Mouse (Mus musculus): ENCODE results near the gene Ablim1. TPM values are rescaled to one million over a fixed set of nuclear protein-coding genes. Genes with fewer than 3 reads are reported as not detected.
"Not testable (repeated sequence)": the region's sequence is repeated elsewhere in the genome, so short reads cannot be mapped to it uniquely, and the experiment has no call there.

The Ablim1 gene
- polyA plus RNA-seq, 1 experiment from 2014 or later = 0.46 TPM

- 5% methylated on average over 1 of the region's 1 CpGs for WGBS (ENCODE audit: missing documents)
These were observed 164.4 kb downstream of the Ablim1 start for GRCm38 (mm10) chr19:57150275-57150674.

GRCm38 (mm10) chr19:57147746-57148145 is 167.0 kb downstream of the Ablim1 start:
- Histone ChIP-seq H3K4me3 (ENCODE audit: inconsistent target) (no peak overlapping the region), H3K79me2 (ENCODE audit: inconsistent target) (no peaks in the 10 kb centered on the region), H3K36me3 (ENCODE audit: inconsistent target) (no peaks in the 10 kb centered on the region), H3K27ac (no peak overlapping the region)
- WGBS (ENCODE audit: missing documents) = 1% methylated on average over 6 of the region's 6 CpGs

More at GRCm38 (mm10) chr19:57150275-57150674, 164.4 kb downstream of the Ablim1 start:
- no peak overlapping the region for H3K4me3 ChIP-seq (ENCODE audit: inconsistent target)
- no peak overlapping the region for H3K27ac ChIP-seq
- no peaks in the 10 kb centered on the region for H3K36me3 ChIP-seq (ENCODE audit: inconsistent target)
- no peaks in the 10 kb centered on the region for H3K79me2 ChIP-seq (ENCODE audit: inconsistent target)

GRCm38 (mm10) chr19:57146936-57147335 is 167.8 kb downstream of the Ablim1 start:
- no peak overlapping the region for H3K4me3 ChIP-seq (ENCODE audit: inconsistent target)
- WGBS (ENCODE audit: missing documents) = 96% methylated on average over 6 of the region's 6 CpGs
- no peak overlapping the region for H3K27ac ChIP-seq
- no peaks in the 10 kb centered on the region for H3K79me2 ChIP-seq (ENCODE audit: inconsistent target)
- H3K36me3 ChIP-seq (ENCODE audit: inconsistent target) = no peaks in the 10 kb centered on the region

GRCm38 (mm10) chr19:57143646-57144045 is 171.1 kb downstream of the Ablim1 start:
- no peak overlapping the region for H3K4me3 ChIP-seq (ENCODE audit: inconsistent target)
- WGBS (ENCODE audit: missing documents) = 27% methylated on average over 3 of the region's 3 CpGs
- H3K27ac ChIP-seq = no peak overlapping the region
- no peaks in the 10 kb centered on the region for H3K36me3 ChIP-seq (ENCODE audit: inconsistent target)
- H3K79me2 ChIP-seq (ENCODE audit: inconsistent target) = no peaks in the 10 kb centered on the region

- no peaks in the 10 kb centered on the region for H3K79me2 ChIP-seq (ENCODE audit: inconsistent target)
- H3K27ac ChIP-seq = no peak overlapping the region
- WGBS (ENCODE audit: missing documents) = 90% methylated on average over 9 of the region's 10 CpGs
- no peaks in the 10 kb centered on the region for H3K36me3 ChIP-seq (ENCODE audit: inconsistent target)
- H3K4me3 ChIP-seq (ENCODE audit: inconsistent target) = no peak overlapping the region
These were observed 172.8 kb downstream of the Ablim1 start for GRCm38 (mm10) chr19:57141756-57142461.

- Histone ChIP-seq H3K79me2 (ENCODE audit: inconsistent target) (no peaks in the 10 kb centered on the region), H3K4me3 (ENCODE audit: inconsistent target) (no peak overlapping the region), H3K27ac (no peak overlapping the region), H3K36me3 (ENCODE audit: inconsistent target) (no peaks in the 10 kb centered on the region)
- WGBS (ENCODE audit: missing documents) = 88% methylated on average over 1 of the region's 1 CpGs
These were observed 173.8 kb downstream of the Ablim1 start for GRCm38 (mm10) chr19:57140874-57141273.

GRCm38 (mm10) chr19:57140071-57140470 is 174.6 kb downstream of the Ablim1 start:
- WGBS (ENCODE audit: missing documents) = 87% methylated on average over 7 of the region's 7 CpGs
- Histone ChIP-seq H3K27ac (no peak overlapping the region), H3K4me3 (ENCODE audit: inconsistent target) (no peak overlapping the region), H3K79me2 (ENCODE audit: inconsistent target) (no peaks in the 10 kb centered on the region), H3K36me3 (ENCODE audit: inconsistent target) (no peaks in the 10 kb centered on the region)

- no peaks in the 10 kb centered on the region for H3K36me3 ChIP-seq (ENCODE audit: inconsistent target)
- 86% methylated on average over 10 of the region's 13 CpGs for WGBS (ENCODE audit: missing documents)
- no peak overlapping the region for H3K4me3 ChIP-seq (ENCODE audit: inconsistent target)
- H3K27ac ChIP-seq = no peak overlapping the region
- no peaks in the 10 kb centered on the region for H3K79me2 ChIP-seq (ENCODE audit: inconsistent target)
These were observed 175.7 kb downstream of the Ablim1 start for GRCm38 (mm10) chr19:57138909-57139617.

- WGBS (ENCODE audit: missing documents) = 78% methylated on average over 6 of the region's 6 CpGs
- H3K4me3 ChIP-seq (ENCODE audit: inconsistent target) = no peak overlapping the region
- no peak overlapping the region for H3K27ac ChIP-seq
- H3K36me3 ChIP-seq (ENCODE audit: inconsistent target) = no peaks in the 10 kb centered on the region
- no peaks in the 10 kb centered on the region for H3K79me2 ChIP-seq (ENCODE audit: inconsistent target)
These were observed 176.2 kb downstream of the Ablim1 start for GRCm38 (mm10) chr19:57138469-57138868.

GRCm38 (mm10) chr19:57138045-57138444 is 176.7 kb downstream of the Ablim1 start:
- no peaks in the 10 kb centered on the region for H3K79me2 ChIP-seq (ENCODE audit: inconsistent target)
- no peak overlapping the region for H3K4me3 ChIP-seq (ENCODE audit: inconsistent target)
- no peak overlapping the region for H3K27ac ChIP-seq
- no peaks in the 10 kb centered on the region for H3K36me3 ChIP-seq (ENCODE audit: inconsistent target)

- Histone ChIP-seq H3K4me3 (ENCODE audit: inconsistent target) (no peak overlapping the region), H3K36me3 (ENCODE audit: inconsistent target) (no peaks in the 10 kb centered on the region), H3K79me2 (ENCODE audit: inconsistent target) (no peaks in the 10 kb centered on the region), H3K27ac (no peak overlapping the region)
- 48% methylated on average over 7 of the region's 7 CpGs for WGBS (ENCODE audit: missing documents)
These were observed 178.5 kb downstream of the Ablim1 start for GRCm38 (mm10) chr19:57136228-57136627.

GRCm38 (mm10) chr19:57135654-57136053 is 179.1 kb downstream of the Ablim1 start:
- not testable (repeated sequence) for H3K79me2 ChIP-seq (ENCODE audit: inconsistent target); H3K27ac ChIP-seq
- 87% methylated on average over 5 of the region's 6 CpGs for WGBS (ENCODE audit: missing documents)

GRCm38 (mm10) chr19:57134654-57135348 is 179.9 kb downstream of the Ablim1 start:
- H3K36me3 ChIP-seq (ENCODE audit: inconsistent target) = no peaks in the 10 kb centered on the region
- WGBS (ENCODE audit: missing documents) = 63% methylated on average over 20 of the region's 20 CpGs
- H3K79me2 ChIP-seq (ENCODE audit: inconsistent target) = no peaks in the 10 kb centered on the region
- H3K27ac ChIP-seq = no peak overlapping the region
- H3K4me3 ChIP-seq (ENCODE audit: inconsistent target) = no peak overlapping the region

More at GRCm38 (mm10) chr19:57135654-57136053, 179.1 kb downstream of the Ablim1 start:
- H3K4me3 ChIP-seq (ENCODE audit: inconsistent target); H3K36me3 ChIP-seq (ENCODE audit: inconsistent target): not testable (repeated sequence)

- H3K27ac ChIP-seq = no peak overlapping the region
These were observed 181.7 kb downstream of the Ablim1 start for GRCm38 (mm10) chr19:57132916-57133520.

More at GRCm38 (mm10) chr19:57132916-57133520, 181.7 kb downstream of the Ablim1 start:
- Histone ChIP-seq H3K36me3 (ENCODE audit: inconsistent target) (no peaks in the 10 kb centered on the region), H3K79me2 (ENCODE audit: inconsistent target) (no peaks in the 10 kb centered on the region), H3K4me3 (ENCODE audit: inconsistent target) (no peak overlapping the region)
- 43% methylated on average over 6 of the region's 6 CpGs for WGBS (ENCODE audit: missing documents)

Measured in macrophage (primary cell).